Mouse (Mus musculus) adrenal gland, adult 2 months (tissue): Measurements from ENCODE around the gene Hoxa13. TPM values are rescaled to one million over a fixed set of nuclear protein-coding genes. Genes with fewer than 3 reads are reported as not detected.

Source experiments
- DNase-seq: peaks from one replicate; pipeline ENCODE4 v3.0.0; 2021
- polyA plus RNA-seq: library from polyadenylated mRNA; depleted of rRNA; stranded (reverse); fragments of >200 nt; gene quantifications from 2 replicates; pipeline ENCODE4 v1.2.3, GENCODE M21; 2012
- total RNA-seq, 2 experiments: library from RNA; stranded (reverse); gene quantifications; 2 replicates each; pipeline ENCODE4 v1.2.3; 2021

The Hoxa13 gene
- total and polyA plus RNA-seq, 3 experiments, result not detected

DNA sequence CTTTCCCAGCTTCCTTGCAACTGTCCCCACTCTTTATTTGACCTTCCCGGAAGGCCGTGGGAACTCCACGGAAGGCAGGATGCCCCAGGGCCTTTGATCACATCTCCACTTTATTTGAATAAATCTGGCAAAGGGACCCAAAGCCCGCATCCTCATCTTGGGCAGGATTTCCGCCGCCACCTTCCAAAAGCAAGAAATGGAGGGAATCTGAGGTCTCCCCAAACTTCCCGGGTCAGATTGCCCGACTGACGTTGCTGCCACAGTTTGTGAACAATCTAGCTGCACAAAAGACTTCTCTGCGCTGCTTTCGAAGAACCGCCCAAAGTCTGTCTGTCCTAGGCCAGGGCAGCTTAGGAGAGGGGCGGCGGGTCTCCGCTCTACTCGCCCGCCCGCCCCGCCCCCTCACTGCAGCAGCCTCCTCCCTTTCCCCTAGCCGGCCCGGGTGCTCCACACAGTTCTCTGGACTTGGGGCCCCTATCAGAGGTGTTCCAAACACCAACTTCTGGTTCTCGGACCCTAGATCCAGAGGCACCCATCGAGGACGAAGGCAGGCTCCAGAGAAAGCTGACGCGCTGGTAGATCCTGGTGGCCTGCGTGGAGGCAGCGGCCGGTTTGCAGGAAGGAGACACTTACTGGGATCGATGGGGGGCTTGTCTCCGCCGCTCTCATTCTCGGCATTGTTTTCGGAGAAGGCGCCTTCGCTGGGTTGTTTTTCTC, 35.6 kb downstream of the Hoxa13 start:
- no peak for DNase-seq

DNA sequence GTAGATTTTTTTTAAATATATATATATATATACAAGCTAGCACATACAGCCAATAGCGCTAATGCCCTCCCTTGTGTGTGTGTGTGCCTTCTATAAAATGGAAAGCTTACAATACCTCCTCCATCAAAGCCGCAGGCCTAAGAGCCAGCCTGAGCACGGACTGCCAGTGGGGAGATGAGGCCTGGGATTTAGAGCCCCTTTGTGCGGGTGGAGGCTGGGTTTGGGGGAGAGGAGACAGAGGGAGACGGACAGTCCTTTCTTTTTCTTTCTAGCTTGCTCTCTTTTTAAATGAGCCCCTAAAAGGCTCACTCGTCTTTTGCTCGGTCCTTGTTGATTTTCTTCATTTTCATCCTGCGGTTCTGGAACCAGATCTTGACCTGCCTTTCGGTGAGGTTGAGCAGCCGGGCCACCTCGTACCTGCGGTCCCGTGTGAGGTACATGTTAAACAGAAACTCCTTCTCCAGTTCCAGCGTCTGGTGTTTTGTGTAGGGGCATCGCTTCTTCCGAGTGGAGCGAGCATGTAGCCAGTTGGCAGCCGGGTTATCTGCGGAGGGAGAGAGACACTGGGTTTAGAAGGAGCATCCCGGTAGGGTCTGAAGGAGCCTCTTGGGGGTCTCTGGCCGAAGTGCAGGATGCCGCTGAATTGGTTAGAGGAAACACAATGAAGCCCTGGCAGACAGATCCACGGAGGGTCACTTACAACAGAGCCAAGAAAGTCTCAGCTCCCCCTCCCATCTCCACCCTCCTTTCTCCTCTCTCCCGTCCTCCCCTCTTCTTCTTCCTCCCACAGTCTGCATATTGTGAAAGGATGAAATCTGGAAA, 36.5 kb downstream of the Hoxa13 start:
- DNase-seq, result no peak

DNA sequence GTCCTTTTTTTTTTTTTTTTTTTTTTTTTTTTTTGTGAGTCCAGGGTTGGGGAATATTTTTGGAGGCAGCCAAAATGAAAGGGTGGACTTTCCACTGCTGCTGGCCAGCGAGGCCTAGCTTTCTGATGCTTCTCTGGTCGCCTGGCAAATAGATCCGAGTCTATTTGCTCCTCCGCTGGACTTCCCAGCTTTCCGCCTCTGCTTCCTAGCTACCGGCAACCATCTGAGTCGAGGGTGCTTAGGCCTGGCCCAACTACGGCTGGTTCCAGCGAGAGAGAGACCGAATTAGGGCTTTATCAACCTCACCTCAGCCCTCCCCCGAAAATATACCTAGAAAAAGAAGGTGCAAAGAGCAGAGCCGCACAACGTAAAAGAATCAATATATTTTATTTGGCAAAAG, 38.0 kb downstream of the Hoxa13 start:
- no peak for DNase-seq

DNA sequence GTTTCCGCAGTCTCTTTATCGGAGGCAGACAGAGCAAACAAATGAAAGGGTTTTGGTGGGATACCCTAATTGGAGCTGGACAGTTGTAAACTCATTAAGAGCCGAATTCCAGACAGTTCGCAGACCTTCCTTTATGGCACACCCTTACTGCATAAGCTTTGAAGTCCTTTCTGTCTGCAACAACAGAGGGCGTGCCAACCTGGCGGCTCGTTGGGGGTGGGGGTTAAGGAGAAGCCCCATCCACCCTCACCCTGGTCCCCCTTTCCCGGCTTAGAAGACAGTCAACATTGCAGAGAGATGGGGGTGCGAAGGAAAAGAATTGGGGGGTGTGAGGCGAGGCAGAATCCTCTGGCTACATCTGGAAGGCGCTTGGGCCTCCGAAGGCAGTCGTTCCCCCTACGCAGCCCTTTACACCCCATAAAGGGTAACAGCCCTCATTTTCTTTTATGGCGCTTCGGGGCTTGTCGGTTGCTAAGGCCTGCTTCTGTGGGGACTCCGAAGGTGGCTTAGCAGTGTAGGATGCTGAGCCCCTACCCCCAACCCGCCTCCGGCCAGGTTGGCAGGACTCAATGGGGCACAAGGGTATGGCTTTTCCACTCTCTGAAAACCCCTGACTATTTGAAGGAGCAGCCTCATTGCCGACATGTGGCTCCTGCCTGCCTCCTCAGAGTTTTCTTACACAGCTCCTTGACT, 38.5 kb downstream of the Hoxa13 start:
- DNase-seq, result no peak

DNA sequence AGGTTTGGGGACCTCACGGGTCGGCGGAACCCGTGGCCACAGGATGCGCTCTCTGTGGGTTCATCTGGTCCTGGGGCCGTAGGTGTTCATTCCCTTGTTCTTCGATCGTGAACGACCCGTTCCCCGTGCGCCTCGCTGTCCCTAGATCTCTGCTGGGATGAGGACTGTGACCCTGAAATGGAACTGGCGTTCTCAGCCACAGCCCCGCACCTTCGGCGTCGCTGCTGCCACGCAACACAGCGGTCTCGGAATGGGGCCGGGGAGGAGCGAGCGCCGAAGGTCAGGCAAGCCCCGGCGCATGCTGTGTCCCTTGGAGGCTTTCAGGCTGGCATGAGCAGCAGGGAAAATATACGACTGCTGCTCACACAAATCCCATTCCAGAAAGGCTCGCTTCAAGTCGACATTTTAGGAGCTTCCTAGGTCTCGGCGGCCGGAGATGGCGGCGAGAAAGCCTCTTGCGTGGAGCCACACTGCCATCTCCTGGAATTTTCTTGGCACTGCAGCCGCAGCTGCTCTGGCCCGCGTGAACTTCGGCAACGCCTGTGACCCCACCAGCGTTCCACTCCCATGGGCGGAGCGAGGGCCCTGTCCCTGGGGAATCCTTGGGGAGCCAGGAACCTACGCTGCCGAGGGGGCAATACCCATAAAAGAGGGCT, 39.2 kb downstream of the Hoxa13 start, which contains the start of gene Hoxa7:
Hoxa7 (minus strand) TSS at position 518 of the 656 bp plus-strand sequence.
- DNase-seq, result peak; percentile 91

DNA sequence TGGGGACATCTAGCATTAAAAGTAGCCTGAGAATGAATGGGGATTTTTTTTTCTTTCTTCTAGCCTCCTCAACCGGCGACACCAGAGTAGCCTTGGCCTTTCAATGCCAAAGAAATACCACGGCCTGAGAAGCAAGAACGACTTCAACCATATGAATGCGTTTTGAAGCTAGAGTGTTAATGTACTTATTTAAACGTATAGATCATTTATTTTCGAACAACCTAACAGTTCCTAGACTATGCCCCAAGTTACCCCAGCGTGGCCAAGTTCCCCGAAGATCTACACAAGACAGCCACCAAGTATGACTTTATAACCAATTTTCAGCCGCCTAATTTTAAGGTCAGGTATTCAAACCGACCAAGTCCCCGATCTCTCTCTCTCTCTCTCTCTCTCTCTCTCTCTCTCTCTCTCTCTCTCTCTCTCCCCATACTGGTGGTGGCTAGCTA, 39.8 kb downstream of the Hoxa13 start:
- DNase-seq, result no peak

DNA sequence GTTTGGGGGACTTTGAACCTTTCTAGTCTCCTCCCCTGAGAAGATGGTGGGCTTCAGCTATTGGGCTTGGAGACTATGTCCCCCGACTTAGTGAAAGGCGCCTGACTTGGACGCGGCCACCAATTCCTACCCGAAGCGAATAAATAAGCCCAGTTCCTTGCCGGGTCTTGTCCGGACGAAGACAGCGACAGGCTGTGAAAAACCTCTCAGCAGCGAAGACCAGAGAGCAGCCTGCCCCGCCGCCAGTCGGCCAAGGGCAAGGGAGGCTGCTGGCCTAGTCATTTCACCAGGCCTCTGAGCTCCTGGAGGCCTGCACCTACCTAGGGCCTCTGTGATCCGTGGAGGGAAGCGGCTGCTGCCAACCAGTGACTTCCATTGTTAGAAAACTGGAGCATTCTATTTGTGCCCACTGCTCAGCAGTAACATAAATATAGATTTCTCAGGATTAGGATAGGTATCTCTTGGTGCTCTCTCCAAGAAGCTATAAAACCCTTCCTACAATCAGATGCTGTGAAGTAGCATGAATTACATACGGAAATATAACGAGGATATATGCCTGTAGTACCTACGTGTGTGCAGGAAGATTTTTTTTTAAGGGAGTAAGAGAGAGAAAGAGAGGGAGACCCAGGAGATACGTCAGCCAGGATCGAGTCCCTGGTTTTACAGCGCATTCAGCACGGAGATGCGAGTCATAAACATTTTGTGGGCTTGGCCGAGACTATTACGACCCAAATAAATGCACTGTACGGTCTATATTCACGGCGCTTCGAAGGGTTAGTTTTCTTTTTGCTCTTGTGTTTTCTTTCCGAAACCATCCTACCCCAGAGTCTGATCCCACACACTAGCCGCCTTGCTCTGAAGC, 40.4 kb downstream of the Hoxa13 start:
- no peak for DNase-seq

DNA sequence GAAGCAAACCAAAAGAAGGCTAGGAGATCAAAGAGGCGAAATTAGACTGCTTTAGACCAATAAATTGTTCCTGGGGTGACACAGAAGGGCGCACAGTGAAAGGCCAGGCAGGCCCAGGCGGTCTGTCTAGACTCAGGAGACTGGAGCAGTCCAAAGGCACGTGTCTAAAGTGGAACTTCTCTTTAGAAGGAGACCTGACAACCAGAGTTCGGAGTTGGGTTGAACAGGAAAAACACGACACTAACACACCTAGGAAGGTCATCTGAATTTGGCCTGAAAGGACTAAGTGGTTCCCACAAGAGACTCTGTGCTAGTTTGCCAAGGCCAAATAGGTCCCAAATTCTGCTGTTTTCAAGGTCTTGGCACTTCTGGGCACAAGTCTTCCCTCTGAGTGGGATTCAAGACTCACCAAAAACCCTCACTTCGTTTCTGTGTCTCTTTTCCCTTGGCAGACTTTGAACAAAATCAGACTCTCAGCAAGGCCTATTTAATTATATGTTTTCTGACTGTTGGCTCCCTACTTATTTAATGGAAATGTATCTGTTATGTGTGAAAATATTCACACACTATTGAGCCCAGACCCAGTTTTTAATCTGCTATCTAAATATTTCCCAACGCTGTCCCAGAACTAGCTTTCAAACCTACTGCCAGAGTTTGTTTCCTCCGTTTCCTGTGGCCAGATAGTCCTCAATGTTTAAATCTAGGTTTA, 41.3 kb downstream of the Hoxa13 start:
- DNase-seq, result no peak

DNA sequence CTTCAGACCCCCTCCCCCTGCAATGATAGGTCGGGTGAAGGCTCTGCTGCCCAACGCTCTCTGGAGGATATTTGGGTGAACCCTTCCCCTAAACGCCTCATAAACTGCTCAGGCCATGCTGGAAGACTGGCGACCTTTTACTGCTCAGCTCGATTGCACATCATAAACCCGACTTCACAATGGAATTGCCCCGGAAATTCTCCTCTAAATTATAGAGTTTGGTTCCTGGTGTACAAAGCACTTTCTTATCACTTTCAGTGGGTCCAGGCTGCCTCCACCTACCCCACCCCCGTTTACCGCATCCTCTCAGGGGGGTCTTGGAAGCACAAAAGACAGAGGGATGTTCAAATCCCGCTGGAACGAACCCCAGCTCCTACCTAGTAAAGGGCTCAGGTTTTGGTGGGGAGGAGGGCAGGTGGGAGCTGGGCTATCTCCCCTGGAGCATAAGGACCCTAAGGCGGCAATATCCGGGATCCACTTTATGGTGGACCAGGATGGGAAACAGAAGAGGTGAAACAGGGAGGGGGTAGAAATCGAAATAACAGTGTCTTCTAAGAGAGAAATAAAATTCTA, 42.0 kb downstream of the Hoxa13 start:
- no peak for DNase-seq

DNA sequence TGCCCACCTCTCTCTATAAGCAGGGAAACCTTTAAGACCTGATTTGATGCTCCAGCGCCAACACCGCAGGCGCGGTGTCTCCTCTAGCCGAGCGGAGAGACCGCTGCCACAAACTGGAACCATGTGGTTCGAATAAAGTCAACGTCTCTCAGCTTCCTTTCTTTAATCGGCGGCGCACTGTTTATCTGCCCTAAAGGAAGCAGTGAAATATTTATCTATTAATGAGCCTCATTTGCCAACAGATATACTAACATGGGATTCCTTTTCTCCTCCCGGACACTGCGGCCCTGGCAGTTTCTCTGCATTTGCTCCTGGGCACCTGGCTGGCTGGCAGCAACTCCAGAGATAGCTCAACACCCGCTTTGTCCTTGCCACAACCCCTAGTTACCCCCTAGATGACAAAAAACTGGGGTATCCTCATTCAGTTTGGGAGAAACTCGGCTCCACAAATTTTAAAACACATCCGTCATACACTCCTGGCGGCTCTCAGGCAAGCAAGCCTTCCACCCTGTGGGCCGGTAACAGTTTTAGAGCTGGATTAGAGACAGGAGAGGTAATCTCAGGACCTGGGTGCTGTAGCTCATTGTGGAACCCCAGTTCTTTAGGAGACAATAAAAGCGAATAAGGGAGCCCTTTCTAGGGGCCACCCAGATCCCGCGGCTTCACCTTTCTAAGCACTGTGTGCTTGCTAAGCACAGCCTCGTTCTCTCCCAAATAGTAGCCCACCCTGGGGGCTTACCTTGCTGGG, 42.6 kb downstream of the Hoxa13 start:
- DNase-seq, result no peak

DNA sequence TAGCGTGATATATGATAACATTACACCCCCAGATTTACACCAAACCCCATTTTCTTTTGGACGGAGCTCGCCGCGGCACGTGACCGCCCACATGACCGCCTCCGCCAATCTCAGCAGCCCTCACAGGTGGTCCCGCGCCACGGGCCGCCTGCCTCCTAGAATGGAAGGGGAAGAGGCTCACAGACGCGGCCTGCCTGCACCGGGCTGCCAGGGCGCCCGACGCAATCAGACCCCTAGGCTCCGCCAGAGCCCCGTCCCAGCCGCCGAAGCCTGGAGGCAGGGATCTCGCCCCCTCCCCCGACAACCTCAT, 43.3 kb downstream of the Hoxa13 start:
- peak; percentile 90 for DNase-seq

DNA sequence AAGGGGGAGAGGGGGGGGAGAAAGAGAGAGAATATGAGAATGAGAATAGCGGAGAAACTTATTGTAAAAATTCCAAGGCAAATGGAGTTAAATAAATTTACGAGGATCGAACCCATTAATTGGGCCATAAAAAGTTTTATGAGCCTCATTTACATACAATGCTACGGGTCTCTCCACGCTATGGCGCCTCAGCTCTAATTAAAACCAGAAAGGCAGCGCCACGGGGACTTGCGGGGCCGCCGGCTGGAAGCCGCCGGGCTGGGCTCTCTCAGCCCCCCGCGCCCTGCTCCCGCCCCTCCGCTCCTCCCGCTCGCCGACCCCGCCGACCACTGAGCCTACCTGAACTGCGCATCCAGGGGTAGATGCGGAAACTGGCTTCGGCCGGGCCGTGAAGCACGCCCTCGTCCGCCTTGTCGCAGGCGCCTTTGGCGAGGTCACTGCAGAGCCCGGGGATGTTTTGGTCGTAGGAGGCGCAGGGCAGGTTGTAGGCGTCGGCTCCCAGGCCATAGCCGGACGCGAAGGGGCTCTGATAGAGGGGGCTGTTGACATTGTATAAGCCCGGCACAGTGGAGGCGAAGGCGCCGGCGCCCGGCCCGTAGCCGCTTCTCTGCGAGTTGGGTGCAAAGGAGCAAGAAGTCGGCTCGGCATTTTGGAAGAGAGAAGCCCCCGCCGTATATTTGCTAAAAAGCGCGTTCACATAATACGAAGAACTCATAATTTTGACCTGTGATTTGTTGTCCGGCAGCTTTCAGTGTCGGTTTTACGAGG, 43.8 kb downstream of the Hoxa13 start:
- peak; percentile 74 for DNase-seq

DNA sequence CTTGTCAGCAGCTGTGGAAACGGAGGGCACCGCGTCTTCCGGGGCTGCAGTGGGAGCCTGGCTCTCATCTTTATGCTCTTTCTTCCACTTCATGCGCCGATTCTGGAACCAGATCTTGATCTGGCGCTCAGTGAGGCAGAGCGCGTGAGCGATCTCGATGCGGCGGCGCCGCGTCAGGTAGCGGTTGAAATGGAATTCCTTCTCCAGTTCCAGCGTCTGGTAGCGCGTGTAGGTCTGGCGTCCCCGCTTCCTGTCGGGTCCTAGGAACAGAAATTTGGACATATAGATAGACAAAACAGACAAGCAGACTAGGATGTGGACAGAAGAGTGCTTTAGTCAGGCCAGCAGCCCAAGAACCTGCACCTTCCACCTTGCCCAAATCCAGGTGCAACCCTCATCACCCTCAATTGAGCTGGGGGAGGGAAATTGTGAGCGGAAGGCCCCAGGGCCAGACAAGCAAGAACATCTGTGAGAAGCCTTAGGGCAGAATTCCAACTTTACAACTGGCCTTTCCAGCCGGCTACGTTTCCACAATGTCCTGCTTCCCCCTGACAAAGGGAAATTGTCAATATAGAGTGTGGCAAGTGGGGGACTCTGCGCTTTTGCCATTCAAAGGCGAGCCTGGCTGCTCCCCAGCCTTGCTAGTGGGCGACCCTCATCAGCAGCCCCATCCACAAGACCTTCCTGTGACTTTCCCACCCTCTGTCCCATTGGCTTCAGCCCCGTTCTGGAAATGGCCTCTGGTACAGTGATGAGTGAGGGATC, 44.7 kb downstream of the Hoxa13 start:
- no peak for DNase-seq

DNA sequence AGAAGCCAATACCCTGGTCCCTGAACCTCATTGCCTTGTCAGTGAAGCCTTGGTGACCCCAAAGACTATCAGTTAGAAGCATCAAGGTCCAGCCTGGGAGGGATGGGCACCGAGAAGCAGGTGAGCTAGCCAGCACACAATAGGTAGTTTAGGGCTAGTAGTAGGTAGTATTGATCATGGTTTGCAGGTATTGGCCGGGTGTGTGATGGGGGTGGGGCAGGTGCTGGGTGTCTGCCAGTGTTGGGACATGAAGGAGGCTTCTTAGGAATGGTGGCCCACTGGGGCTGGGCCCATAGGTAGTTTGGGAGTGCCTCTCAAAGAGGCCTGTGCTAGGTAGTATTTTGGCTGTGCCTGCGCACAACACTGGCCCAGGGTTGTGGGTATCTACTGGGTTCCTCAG, 45.6 kb downstream of the Hoxa13 start:
- DNase-seq, result no peak

DNA sequence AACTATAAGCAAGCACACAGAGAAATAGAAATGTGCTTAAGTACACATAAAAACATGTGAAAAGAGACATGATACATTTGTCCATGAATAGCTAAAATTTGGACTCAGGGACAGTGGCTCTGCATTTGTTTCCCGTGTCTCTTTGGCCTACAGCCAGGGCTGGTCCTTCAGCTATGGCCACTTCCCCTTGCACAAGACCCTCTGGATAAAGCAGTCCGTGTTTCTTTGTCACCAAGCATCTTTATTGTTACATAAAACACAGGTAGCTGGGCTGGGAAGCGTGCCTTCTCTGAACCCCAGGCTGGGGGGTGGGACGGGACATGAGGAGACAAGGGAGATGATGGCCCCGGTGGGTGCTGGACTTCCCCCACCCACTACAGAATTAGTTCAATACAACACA, 46.4 kb downstream of the Hoxa13 start:
- DNase-seq, result no peak

DNA sequence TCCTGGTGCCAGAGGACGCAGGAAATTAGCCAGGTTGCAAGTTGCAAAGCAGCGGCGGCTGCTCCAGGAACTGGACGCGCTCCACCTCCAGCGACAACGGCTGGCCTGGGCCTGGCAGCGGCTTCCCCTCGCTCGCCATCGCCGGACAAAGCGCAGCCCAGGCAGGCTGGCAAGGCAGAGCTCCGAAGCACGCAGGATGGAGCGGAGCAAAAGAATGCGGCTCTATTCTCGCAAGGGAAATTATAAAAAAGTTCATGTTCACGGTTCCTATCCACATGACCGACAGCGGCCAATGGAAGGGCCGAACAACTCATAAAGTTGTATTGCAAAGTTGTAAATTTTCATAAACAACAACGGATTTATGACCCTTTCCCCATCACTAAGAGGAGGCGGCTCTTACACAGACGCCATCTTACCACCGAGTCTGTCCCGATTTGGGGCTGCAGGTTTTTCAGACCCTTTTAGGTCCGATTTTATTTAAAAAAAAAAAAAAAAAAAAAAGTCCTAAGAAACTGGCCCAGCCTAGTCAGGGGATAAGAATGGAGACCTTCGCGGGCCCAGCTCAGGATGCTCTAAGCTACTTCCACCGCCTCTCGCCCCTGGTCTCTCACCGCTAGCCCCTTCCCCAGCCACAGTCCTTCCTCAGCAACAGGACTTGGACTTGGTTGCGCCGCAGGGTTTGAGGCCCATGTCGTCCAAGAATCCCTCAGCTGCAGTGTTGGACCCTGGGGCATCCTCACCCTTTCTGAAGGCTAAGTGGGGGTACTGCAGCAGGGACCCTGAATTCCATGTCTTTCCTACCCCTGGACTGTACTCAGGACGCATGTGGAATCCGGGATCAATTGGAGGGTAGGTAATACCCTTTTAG, 47.3 kb downstream of the Hoxa13 start, which contains the start of the genes Hoxa3 and Gm28308:
Hoxa3 (minus strand) TSS at position 218 of the 868 bp plus-strand sequence.
Gm28308 (minus strand) TSS at position 221 of the 868 bp plus-strand sequence.
- DNase-seq, result peak; percentile 85
